Mouse (Mus musculus) embryonic fibroblast, embryonic 13.5 days (primary cell): ENCODE measurements at regions not wholly inside any gene's neighbourhood (a gene's known extent, or its start where the extent isn't known, plus 50 kb on each side); places are given as distances from the start of the nearest gene placed in this dataset.

Experiments
- CTCF ChIP-seq: IDR thresholded peaks from 2 replicates; pipeline ENCODE4 v1.5.1; 2011; ENCODE audit warnings: mild to moderate bottlenecking, control low read depth, low read length, moderate library complexity, borderline replicate concordance; ENCODE audit not compliant: insufficient read depth
- POLR2A ChIP-seq: IDR thresholded peaks from 2 replicates; pipeline ENCODE4 v1.6.1; 2011; ENCODE audit warnings: low read depth, mild to moderate bottlenecking, control low read depth, low read length, moderate library complexity

DNA sequence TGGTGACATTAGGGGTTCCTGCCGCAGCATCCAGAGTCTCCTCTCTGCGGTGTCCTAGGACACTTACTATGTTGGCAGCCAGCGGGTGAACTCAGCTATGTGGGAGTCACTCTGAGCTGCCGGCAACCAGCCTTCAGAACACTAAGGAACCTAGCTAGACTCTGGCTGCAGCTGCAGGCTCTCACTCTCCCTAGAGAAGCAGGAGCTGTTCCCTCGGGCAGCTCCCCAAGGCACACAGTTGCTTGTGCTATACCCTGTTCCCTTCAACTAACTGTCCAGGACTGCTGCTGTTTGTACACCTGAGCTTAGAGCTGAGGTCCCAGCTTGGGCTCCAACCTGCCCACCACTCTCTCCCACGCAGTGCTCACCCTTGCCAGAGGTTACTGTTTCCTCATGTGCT, 121.9 kb downstream of the Ets2 start:
- no peak for TF ChIP-seq CTCF
- TF ChIP-seq POLR2A = no peak
